Comparison of ENCODE assay signal across 8 mouse cellular contexts in genomic region chr8:3278181-3278820, GRCm38 (mm10). TPM values are rescaled to one million over a fixed set of nuclear protein-coding genes. Genes with fewer than 3 reads are reported as not detected.
A peak's percentile ranks its signal among the peaks of the same experiment; 100 is the strongest.
DNase-seq lines count a peak whose midpoint lies in the region; ATAC-seq and TF ChIP-seq lines count a peak whose summit lies in the region.

No protein-coding gene starts in this region.

- H3K9me3 ChIP-seq in CH12.LX (replicated peaks; ENCODE audit: low read length), result no peaks in the 10 kb centered on the region
- no peaks in the 10 kb centered on the region for H3K9me3 ChIP-seq in forebrain, embryonic 13.5 days (replicated peaks)

- no peak for TF ChIP-seq RAD21 in CH12.LX (IDR thresholded peaks at IDR 0.05; ENCODE audit: low read depth, low read length)

- H3K79me2 ChIP-seq in CH12.LX (replicated peaks; ENCODE audit: control insufficient read depth, extremely low read depth, insufficient read depth, poor library complexity, severe bottlenecking), result no peaks in the 10 kb centered on the region

- TF ChIP-seq POLR2A in CH12.LX (IDR thresholded peaks at IDR 0.05; ENCODE audit: low read depth, low read length), result no peak

- no peak overlapping the region for H3K9ac ChIP-seq in CH12.LX (ENCODE audit: insufficient read depth, low read depth)
- peak overlapping the region; percentile 97 for H3K9ac ChIP-seq in forebrain, embryonic 13.5 days

- in situ Hi-C loops in CH12.LX (cut with MboI; ENCODE audit: low pct_ligation_motif_present, low pct_unique_long_range_greater_than_20kb, low sequenced_read_pairs), result no loop called here

- TF ChIP-seq CTCF in CH12.LX (conservative IDR thresholded peaks at IDR 0.05 in 1 of 2, IDR thresholded peaks at IDR 0.05 in 1 of 2; ENCODE audit: low read depth in 2 of 2, low read length in 2 of 2), result no peak

- H3K4me1 ChIP-seq in CH12.LX (ENCODE audit: control insufficient read depth in 1 of 2, insufficient read depth in 2 of 2), result peaks cover 0 to 21% of the 10 kb centered on the region in 2 experiments; a peak in 2 of 4 replicates
- H3K4me1 ChIP-seq in forebrain, embryonic 13.5 days, result peaks cover 30% of the 10 kb centered on the region

- TF ChIP-seq EP300 in CH12.LX (IDR thresholded peaks at IDR 0.05; ENCODE audit: low read length), result no peak

- intact Hi-C loops in left cerebral cortex, postnatal 14 days (cut with DNase I), result loop anchor here (1.0 kb wide), 1 partner anchor 57 kb away; no protein-coding TSS in a partner anchor

- peak overlapping the region; percentile 61 to 94 (median 66) for H3K4me3 ChIP-seq in CH12.LX (replicated peaks in 1 of 3; ENCODE audit: low read depth in 2 of 3, low read length in 2 of 3, poor library complexity in 1 of 3)
- H3K4me3 ChIP-seq in forebrain, embryonic 13.5 days, result peak overlapping the region; percentile 93

- dilution Hi-C loops in CH12.LX (cut with MboI; ENCODE audit: extremely low pct_ligation_motif_present, extremely low pct_unique_long_range_greater_than_20kb, low sequenced_read_pairs), result no loop called here

- H3K27ac ChIP-seq in CH12.LX (ENCODE audit: insufficient read depth, low read depth), result no peak overlapping the region
- no peak overlapping the region for H3K27ac ChIP-seq in forebrain, embryonic 13.5 days

- no peaks in the 10 kb centered on the region for H3K27me3 ChIP-seq in CH12.LX (replicated peaks)
- no peaks in the 10 kb centered on the region for H3K27me3 ChIP-seq in forebrain, embryonic 13.5 days

- DNase-seq in CH12.LX (ENCODE audit: extremely low read depth), result peak; percentile 16
- DNase-seq in R1 (ENCODE audit: low read depth, low spot score), result peak; percentile 9
- DNase-seq in kidney, adult 11 months, result peak; percentile 40
- DNase-seq in lung, postnatal 14 days, result peak; percentile 15
- DNase-seq in spleen, postnatal 10 days (ENCODE audit: low spot score in 2 of 2), result peak; percentile 18 to 32
- DNase-seq in left cerebral cortex, postnatal 14 days (ENCODE audit: low spot score in 2 of 2), result no peak

- ATAC-seq in forebrain, embryonic 13.5 days, result 0 out of 2 replicates have a peak, but pooled peaks have one; percentile 0
- ATAC-seq in frontal cortex, adult (ENCODE audit: low TSS enrichment), result no peak

- 46% methylated on average over 15 of the region's 15 CpGs for WGBS in forebrain, embryonic 13.5 days

- no peak overlapping the region for H3K4me2 ChIP-seq in CH12.LX (ENCODE audit: insufficient read depth, low read depth, poor library complexity, severe bottlenecking)
- peak overlapping the region; percentile 86 for H3K4me2 ChIP-seq in forebrain, embryonic 13.5 days

- H3K36me3 ChIP-seq in CH12.LX (replicated peaks in 1 of 2; ENCODE audit: control insufficient read depth in 1 of 2, insufficient read depth in 1 of 2, low read length in 1 of 2), result peaks cover 0 to 31% of the 10 kb centered on the region in 2 experiments
- H3K36me3 ChIP-seq in forebrain, embryonic 13.5 days (ENCODE audit: poor library complexity, severe bottlenecking), result peaks cover 7% of the 10 kb centered on the region

TF ChIP-seq in CH12.LX, 34 proteins besides CTCF, POLR2A, EP300 and RAD21:
- no peak for TF ChIP-seq USF2 (conservative IDR thresholded peaks at IDR 0.05; ENCODE audit: low read depth, low read length)
- TF ChIP-seq GABPA (IDR thresholded peaks at IDR 0.05; ENCODE audit: insufficient replicate concordance, low read depth, low read length), result no peak
- no peak for TF ChIP-seq E2F4 (IDR thresholded peaks at IDR 0.05; ENCODE audit: insufficient replicate concordance, low read depth, low read length)
- TF ChIP-seq MEF2A (IDR thresholded peaks at IDR 0.05; ENCODE audit: borderline replicate concordance, low read depth, low read length), result no peak
- TF ChIP-seq TBP (conservative IDR thresholded peaks at IDR 0.05; ENCODE audit: low read depth, low read length), result no peak
- no peak for TF ChIP-seq SIN3A (IDR thresholded peaks at IDR 0.05; ENCODE audit: low read length)
- no peak for TF ChIP-seq JUND (conservative IDR thresholded peaks at IDR 0.05; ENCODE audit: low read depth, low read length)
- no peak for TF ChIP-seq JUN (IDR thresholded peaks at IDR 0.05; ENCODE audit: insufficient read depth, low read depth, low read length)
- TF ChIP-seq TCF12 (IDR thresholded peaks at IDR 0.05; ENCODE audit: low read depth, low read length), result no peak
- TF ChIP-seq USF1 (IDR thresholded peaks at IDR 0.05; ENCODE audit: low read depth, low read length), result no peak
- no peak for TF ChIP-seq MAFK (IDR thresholded peaks at IDR 0.05; ENCODE audit: insufficient replicate concordance, low read length)
- TF ChIP-seq BHLHE40 (IDR thresholded peaks at IDR 0.05; ENCODE audit: low read depth, low read length), result no peak
- no peak for TF ChIP-seq MAX (IDR thresholded peaks at IDR 0.05; ENCODE audit: low read length)
- no peak for TF ChIP-seq HCFC1 (IDR thresholded peaks at IDR 0.05; ENCODE audit: low read depth, low read length)
- TF ChIP-seq ZMIZ1 (IDR thresholded peaks at IDR 0.05; ENCODE audit: low read depth, low read length), result no peak
- no peak for TF ChIP-seq PAX5 (IDR thresholded peaks at IDR 0.05; ENCODE audit: low read length)
- TF ChIP-seq KAT2A (IDR thresholded peaks at IDR 0.05; ENCODE audit: insufficient replicate concordance, low read length), result no peak
- TF ChIP-seq MAZ (IDR thresholded peaks at IDR 0.05; ENCODE audit: low read depth, low read length), result no peak
- TF ChIP-seq ETS1 (conservative IDR thresholded peaks at IDR 0.05; ENCODE audit: low read depth, low read length), result no peak

RNA-seq across cellular contexts. Expression of gene Insr, which starts 1.1 kb away (rescaled TPM):
- total RNA-seq in CH12.LX (2012; rRNA removed) (1.6 and 2.1 TPM in 2 replicates), CH12.LX (2014; rRNA removed) (3.0 and 3.9 TPM in 2 replicates)
- 3.2 and 4.6 TPM in 2 replicates for polyA plus RNA-seq in CH12.LX (2012; ENCODE audit: insufficient read length, low read depth)
- 51.3 and 53.5 TPM in 2 replicates for polyA plus RNA-seq in forebrain, embryonic 13.5 days (2015; fragmentation: Nextera tagmentation; extraction: Ambion mirVana)
- 10 to 100 TPM; 45.3 to 48.9 TPM for total RNA-seq in left cerebral cortex, postnatal 14 days (2021)

Comparison
In these comparisons a context has a peak if more than half of its experiments do, and no peak if none do; other contexts are left out.
1. DNase-seq: peak in CH12.LX (single experiment), R1 (single experiment), kidney, adult 11 months (single experiment), lung, postnatal 14 days (single experiment) and spleen, postnatal 10 days (2 of 2); none in left cerebral cortex, postnatal 14 days (0 of 2).
2. RNA of gene Insr, which starts 1.1 kb away (total RNA-seq): 45.3 to 48.9 TPM in left cerebral cortex, postnatal 14 days; 1.6 to 3.9 TPM in CH12.LX; every median in the first group is over 4 times any median in the second.